Mouse (Mus musculus) embryonic fibroblast, embryonic 13.5 days (primary cell): ENCODE measurements around the gene Upp2.

ENCODE experiments used
- CTCF ChIP-seq: IDR thresholded peaks from 2 replicates; pipeline ENCODE4 v1.5.1; 2011; ENCODE audit warnings: mild to moderate bottlenecking, control low read depth, low read length, moderate library complexity, borderline replicate concordance; ENCODE audit not compliant: insufficient read depth
- POLR2A ChIP-seq: IDR thresholded peaks from 2 replicates; pipeline ENCODE4 v1.6.1; 2011; ENCODE audit warnings: low read depth, mild to moderate bottlenecking, control low read depth, low read length, moderate library complexity

DNA sequence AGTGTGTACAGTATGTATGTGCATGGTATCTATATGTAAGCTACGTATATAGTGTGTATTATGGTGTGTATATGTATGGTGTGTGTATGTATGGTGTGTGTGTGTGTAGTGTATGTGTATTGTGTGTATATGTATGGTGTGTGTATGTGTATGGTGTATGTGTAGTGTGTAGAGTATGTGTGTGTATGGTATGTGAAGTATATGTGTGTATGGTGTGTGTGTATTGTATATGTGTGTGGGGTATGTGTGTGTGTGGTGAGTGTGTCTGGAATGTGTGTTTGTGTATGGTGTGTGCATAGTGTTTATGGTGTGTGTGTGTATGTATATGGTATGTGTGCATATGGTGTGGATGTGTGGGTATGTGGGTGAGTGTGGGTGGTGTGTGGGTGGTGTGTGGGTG is 23.0 kb downstream of the Upp2 start:
- TF ChIP-seq CTCF, result no peak
- TF ChIP-seq POLR2A, result no peak
